Mouse (Mus musculus) kidney, embryonic 14.5 days (tissue): ENCODE measurements at regions not wholly inside any gene's neighbourhood (a gene's known extent, or its start where the extent isn't known, plus 50 kb on each side); places are given as distances from the start of the nearest gene placed in this dataset.

Source experiments
- ATAC-seq: fragments of 200-750 bp; cut with Nextera tagmentation; 2 replicates; pipeline ENCODE4 v1.8.0; 2017; ENCODE audit warnings: moderate number of reproducible peaks, mild to moderate bottlenecking, moderate TSS enrichment, moderate library complexity; ENCODE audit not compliant: low FRiP score, low TSS enrichment
- H3K27ac ChIP-seq: fragments of 300-500 bp; sonication (generic); 2 replicates; pipeline ENCODE4 v1.5.1; 2014; ENCODE audit warnings: low read depth, mild to moderate bottlenecking, low read length, moderate library complexity, mixed read lengths
- H3K27me3 ChIP-seq: fragments of 300-500 bp; sonication (generic); 2 replicates; pipeline ENCODE4 v1.6.1; 2014; ENCODE audit warnings: mild to moderate bottlenecking, low read length; ENCODE audit not compliant: control insufficient read depth, insufficient read depth
- H3K36me3 ChIP-seq: fragments of 300-500 bp; sonication (generic); 2 replicates; pipeline ENCODE4 v1.6.1; 2014; ENCODE audit warnings: low read length, mixed read lengths; ENCODE audit not compliant: control insufficient read depth, insufficient read depth
- H3K4me1 ChIP-seq: fragments of 300-500 bp; sonication (generic); 2 replicates; pipeline ENCODE4 v1.6.1; 2014; ENCODE audit warnings: low read length, mixed read lengths; ENCODE audit not compliant: control insufficient read depth, insufficient read depth
- H3K4me2 ChIP-seq: fragments of 300-500 bp; sonication (generic); replicated peaks from 2 replicates; pipeline ENCODE4 v1.6.1; 2014; ENCODE audit warnings: low read depth, mild to moderate bottlenecking, low read length
- H3K4me3 ChIP-seq: fragments of 300-500 bp; sonication (generic); 2 replicates; pipeline ENCODE4 v1.5.1; 2014; ENCODE audit warnings: mild to moderate bottlenecking, low read length
- H3K9ac ChIP-seq: fragments of 300-500 bp; sonication (generic); 2 replicates; pipeline ENCODE4 v1.6.1; 2014; ENCODE audit warnings: low read depth, mild to moderate bottlenecking, low read length, moderate library complexity
- H3K9me3 ChIP-seq: fragments of 300-500 bp; sonication (generic); 2 replicates; pipeline ENCODE4 v1.6.1; 2016; ENCODE audit warnings: low read length; ENCODE audit not compliant: control insufficient read depth
- WGBS: fragments of 180-500 bp; shearing (Covaris S2); extraction: QIAGEN DNeasy Blood & Tissue Kit; methylation state at CpG from one replicate; pipeline ENCODE4 v1.1.7; 2014; 5-methylcytosine and 5-hydroxymethylcytosine counted together

GRCm38 (mm10) chr11:24282556-24282955, 204.7 kb downstream of the Bcl11a start:
- Histone ChIP-seq H3K27me3 (peaks cover 28% of the 10 kb centered on the region; the same call in 1 of the 2 replicates), H3K4me2 (no peak overlapping the region), H3K27ac (no peak overlapping the region), H3K4me3 (no peak overlapping the region), H3K9me3 (no peaks in the 10 kb centered on the region), H3K9ac (no peak overlapping the region), H3K4me1 (no peaks in the 10 kb centered on the region), H3K36me3 (no peaks in the 10 kb centered on the region)
- WGBS = 39% methylated on average over 9 of the region's 9 CpGs
- no peak for ATAC-seq

- Histone ChIP-seq H3K4me2 (no peak overlapping the region), H3K27ac (no peak overlapping the region), H3K9me3 (no peaks in the 10 kb centered on the region), H3K9ac (no peak overlapping the region), H3K27me3 (peaks cover 28% of the 10 kb centered on the region; the same call in 1 of the 2 replicates), H3K4me1 (no peaks in the 10 kb centered on the region), H3K36me3 (no peaks in the 10 kb centered on the region), H3K4me3 (no peak overlapping the region)
- peak; percentile 73; the same call in 1 of the 2 replicates for ATAC-seq
- 17% methylated on average over 18 of the region's 18 CpGs for WGBS
These were observed 208.6 kb downstream of the Bcl11a start for GRCm38 (mm10) chr11:24286129-24287108.

GRCm38 (mm10) chr11:24293209-24293608, 215.4 kb downstream of the Bcl11a start:
- ATAC-seq = no peak
- Histone ChIP-seq H3K4me1 (peaks cover 17% of the 10 kb centered on the region; the same call in 1 of the 2 replicates), H3K36me3 (no peaks in the 10 kb centered on the region), H3K4me3 (no peak overlapping the region), H3K4me2 (no peak overlapping the region), H3K9ac (no peak overlapping the region), H3K27ac (no peak overlapping the region), H3K9me3 (no peaks in the 10 kb centered on the region), H3K27me3 (no peaks in the 10 kb centered on the region)
- 47% methylated on average over 3 of the region's 3 CpGs for WGBS

GRCm38 (mm10) chr11:24293860-24294531, 216.1 kb downstream of the Bcl11a start:
- H3K4me2 ChIP-seq = no peak overlapping the region
- H3K9me3 ChIP-seq = no peaks in the 10 kb centered on the region
- H3K27me3 ChIP-seq = no peaks in the 10 kb centered on the region
- H3K36me3 ChIP-seq = no peaks in the 10 kb centered on the region
- H3K9ac ChIP-seq = no peak overlapping the region
- H3K4me3 ChIP-seq = no peak overlapping the region
- 72% methylated on average over 7 of the region's 7 CpGs for WGBS
- no peak for ATAC-seq
- H3K4me1 ChIP-seq = peaks cover 17% of the 10 kb centered on the region; the same call in 1 of the 2 replicates
- H3K27ac ChIP-seq = no peak overlapping the region

- H3K9me3 ChIP-seq = no peaks in the 10 kb centered on the region
- H3K4me2 ChIP-seq = no peak overlapping the region; the same call in 1 of the 2 replicates
- WGBS = 17% methylated on average over 12 of the region's 12 CpGs
- peaks cover 17% of the 10 kb centered on the region; the same call in 1 of the 2 replicates for H3K4me1 ChIP-seq
- peaks cover 4% of the 10 kb centered on the region; the same call in 1 of the 2 replicates for H3K27me3 ChIP-seq
- H3K36me3 ChIP-seq = no peaks in the 10 kb centered on the region
- H3K9ac ChIP-seq = no peak overlapping the region
- ATAC-seq = peak; percentile 58; the same call in 1 of the 2 replicates
- H3K27ac ChIP-seq = no peak overlapping the region
- H3K4me3 ChIP-seq = no peak overlapping the region
These were observed 219.2 kb downstream of the Bcl11a start for GRCm38 (mm10) chr11:24296893-24297624.

GRCm38 (mm10) chr11:24297763-24298162, 219.9 kb downstream of the Bcl11a start:
- Histone ChIP-seq H3K4me3 (no peak overlapping the region), H3K36me3 (no peaks in the 10 kb centered on the region), H3K9ac (no peak overlapping the region), H3K27ac (no peak overlapping the region), H3K9me3 (no peaks in the 10 kb centered on the region), H3K4me2 (no peak overlapping the region; the same call in 1 of the 2 replicates), H3K27me3 (peaks cover 4% of the 10 kb centered on the region; the same call in 1 of the 2 replicates), H3K4me1 (peaks cover 17% of the 10 kb centered on the region; the same call in 1 of the 2 replicates)
- WGBS = 54% methylated on average over 5 of the region's 5 CpGs
- no peak for ATAC-seq

- H3K9ac ChIP-seq = no peak overlapping the region
- H3K9me3 ChIP-seq = no peaks in the 10 kb centered on the region
- no peak for ATAC-seq
- H3K4me1 ChIP-seq = peaks cover 20% of the 10 kb centered on the region; the same call in 1 of the 2 replicates
- no peak overlapping the region for H3K4me3 ChIP-seq
- no peaks in the 10 kb centered on the region for H3K36me3 ChIP-seq
- no peak overlapping the region for H3K4me2 ChIP-seq
- 82% methylated on average over 4 of the region's 4 CpGs for WGBS
- H3K27ac ChIP-seq = no peak overlapping the region
- peaks cover 6% of the 10 kb centered on the region for H3K27me3 ChIP-seq
These were observed 222.5 kb downstream of the Bcl11a start for GRCm38 (mm10) chr11:24300351-24300750.

GRCm38 (mm10) chr11:24301201-24301600, 223.3 kb downstream of the Bcl11a start:
- 69% methylated on average over 3 of the region's 3 CpGs for WGBS
- peaks cover 6% of the 10 kb centered on the region for H3K27me3 ChIP-seq
- ATAC-seq = no peak
- H3K4me2 ChIP-seq = no peak overlapping the region
- peaks cover 20% of the 10 kb centered on the region; the same call in 1 of the 2 replicates for H3K4me1 ChIP-seq
- H3K27ac ChIP-seq = no peak overlapping the region
- H3K9ac ChIP-seq = no peak overlapping the region
- H3K36me3 ChIP-seq = no peaks in the 10 kb centered on the region
- no peak overlapping the region for H3K4me3 ChIP-seq
- H3K9me3 ChIP-seq = no peaks in the 10 kb centered on the region
